Mouse (Mus musculus) gastrocnemius, adult 18-20 months (tissue): ENCODE data around the gene Abcc8. TPM values are rescaled to one million over a fixed set of nuclear protein-coding genes. Genes with fewer than 3 reads are reported as not detected.

Experiments
- DNase-seq: peaks from one replicate; pipeline ENCODE4 v3.0.0; 2021; ENCODE audit warnings: low spot score
- total RNA-seq, 2 experiments: library from RNA; stranded (reverse); gene quantifications; 2 replicates each; pipeline ENCODE4 v1.2.3; 2021

Abcc8 gene
- total RNA-seq, 2 experiments from 2014 or later = 3.3 to 5.9 TPM

DNA sequence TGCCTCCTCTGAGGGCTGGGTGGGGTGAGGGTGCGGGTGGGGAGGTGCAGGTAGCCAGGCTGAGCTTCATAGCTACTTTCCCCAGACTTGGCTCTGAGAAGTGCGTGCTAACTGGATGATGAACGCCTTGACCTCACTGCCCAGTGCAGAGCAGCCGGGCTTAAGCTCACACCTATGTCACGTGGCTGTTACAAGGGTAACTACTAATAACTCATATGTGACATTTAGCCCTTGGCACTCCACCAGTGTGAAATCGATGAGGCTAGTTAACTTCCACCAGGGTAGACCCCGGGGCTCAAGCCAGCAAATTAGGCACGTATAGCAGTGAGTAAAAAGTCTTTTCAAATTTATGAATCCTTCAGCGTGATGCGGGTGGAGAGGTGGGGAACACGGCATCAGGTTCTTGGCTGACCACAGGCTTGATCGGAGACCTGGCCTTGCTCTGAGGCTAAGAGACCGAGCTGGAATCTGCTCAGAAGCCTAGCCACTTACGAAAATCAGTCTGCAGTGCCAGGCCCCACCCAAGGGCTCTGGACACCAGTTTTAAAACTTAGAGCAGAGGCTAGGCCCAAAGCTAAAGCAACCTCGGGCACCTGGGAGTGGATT lies 68.5 kb downstream of the Abcc8 start:
- peak; percentile 46 for DNase-seq

DNA sequence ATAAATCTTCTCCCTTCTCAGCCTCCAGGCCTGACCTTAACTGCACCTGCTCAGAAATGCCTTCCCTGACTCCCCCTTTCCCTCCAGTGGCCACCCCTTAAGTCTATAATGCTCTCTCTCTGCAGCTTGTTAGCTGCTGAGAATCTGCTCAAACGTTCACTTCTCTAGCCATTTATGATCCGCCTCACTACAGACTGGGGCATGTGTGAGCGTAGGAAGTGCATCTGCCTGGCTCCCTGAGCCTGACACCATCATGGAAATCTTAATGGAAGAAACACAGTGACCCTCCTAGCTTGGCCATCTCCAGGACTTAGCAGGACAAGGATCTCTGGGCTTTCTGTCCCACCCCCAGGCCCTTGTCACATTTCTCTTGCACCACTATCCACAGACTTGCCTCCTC lies 69.8 kb downstream of the Abcc8 start:
- DNase-seq = no peak

DNA sequence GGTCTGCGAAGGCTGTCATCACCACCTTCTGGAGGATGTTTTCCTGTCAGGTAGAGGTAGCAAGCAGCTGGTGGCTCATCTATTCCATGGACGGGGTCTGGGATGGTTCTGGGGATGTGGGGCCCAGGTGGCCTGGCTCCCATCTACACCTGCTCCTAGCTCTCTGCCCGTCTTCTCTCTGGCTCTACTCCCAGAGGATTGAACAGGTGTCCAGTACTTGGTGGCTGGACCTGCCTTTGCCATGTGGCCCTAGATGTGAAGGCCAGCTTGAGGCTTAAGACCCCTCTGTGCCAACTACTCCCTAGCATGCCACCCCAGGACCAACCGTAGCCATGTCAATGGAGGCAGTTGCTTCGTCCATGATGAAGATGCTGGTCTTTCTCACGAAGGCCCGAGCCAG lies 74.3 kb downstream of the Abcc8 start:
- DNase-seq = no peak

- DNase-seq = no peak
Observed at GRCm38 (mm10) chr7:46104256-46104915, 75.4 kb downstream of the Abcc8 start.

DNA sequence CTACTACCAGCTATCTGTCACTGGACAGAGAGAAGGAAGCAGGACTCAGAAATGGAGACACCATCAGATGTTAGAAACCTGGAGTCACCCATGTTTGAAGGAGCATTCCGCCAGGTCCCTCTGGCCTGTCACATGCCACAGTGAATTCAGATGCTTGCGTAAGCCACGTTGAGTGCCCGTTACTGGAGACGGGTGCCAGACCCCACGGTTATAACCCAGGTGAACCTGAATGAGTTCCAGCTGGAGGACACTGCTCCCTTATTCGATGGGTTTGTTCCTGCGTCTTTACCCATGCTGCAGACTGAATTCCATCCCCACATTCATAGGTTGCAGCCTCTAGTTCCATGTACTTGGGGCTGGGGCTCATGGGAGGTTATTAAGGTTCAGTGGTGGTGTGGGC lies 76.1 kb downstream of the Abcc8 start:
- DNase-seq = no peak

- peak; percentile 23 for DNase-seq
Observed at GRCm38 (mm10) chr7:46103075-46103591, 76.7 kb downstream of the Abcc8 start.

DNA sequence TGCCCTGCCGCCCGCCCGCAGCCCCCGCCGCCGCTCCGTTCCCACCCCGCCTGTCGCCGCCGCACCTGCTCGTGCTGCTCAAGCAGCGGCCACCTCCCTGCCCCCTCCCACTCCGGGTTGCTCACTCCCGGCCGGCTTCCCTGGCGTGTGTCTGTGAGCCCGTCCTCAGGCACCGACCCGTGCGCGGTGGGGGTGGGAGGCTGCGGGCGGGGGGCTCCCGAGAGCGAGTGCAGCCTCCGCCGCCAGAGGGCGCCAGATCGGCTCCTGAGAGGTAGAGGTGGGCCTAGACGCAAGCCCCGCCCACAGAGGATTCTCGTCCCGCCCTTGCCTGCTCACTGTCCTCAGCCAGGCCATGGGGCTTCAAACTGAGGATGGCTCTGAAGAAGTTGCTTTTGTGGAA lies 79.3 kb downstream of the Abcc8 start, which contains the start of gene Kcnj11:
Gene Kcnj11, minus strand, starts transcription at position 202 of the 400 bp plus-strand sequence.
- peak; percentile 85 for DNase-seq

GRCm38 (mm10) chr7:46099682-46100081 lies 80.2 kb downstream of the Abcc8 start:
- peak; percentile 24 for DNase-seq

GRCm38 (mm10) chr7:46098919-46099286 lies 80.9 kb downstream of the Abcc8 start:
- no peak for DNase-seq

GRCm38 (mm10) chr7:46098221-46098918 lies 81.5 kb downstream of the Abcc8 start:
- peak; percentile 78 for DNase-seq

GRCm38 (mm10) chr7:46097319-46097783 lies 82.5 kb downstream of the Abcc8 start:
- DNase-seq = peak; percentile 65

GRCm38 (mm10) chr7:46096136-46096535 lies 83.7 kb downstream of the Abcc8 start:
- DNase-seq = peak; percentile 70

DNA sequence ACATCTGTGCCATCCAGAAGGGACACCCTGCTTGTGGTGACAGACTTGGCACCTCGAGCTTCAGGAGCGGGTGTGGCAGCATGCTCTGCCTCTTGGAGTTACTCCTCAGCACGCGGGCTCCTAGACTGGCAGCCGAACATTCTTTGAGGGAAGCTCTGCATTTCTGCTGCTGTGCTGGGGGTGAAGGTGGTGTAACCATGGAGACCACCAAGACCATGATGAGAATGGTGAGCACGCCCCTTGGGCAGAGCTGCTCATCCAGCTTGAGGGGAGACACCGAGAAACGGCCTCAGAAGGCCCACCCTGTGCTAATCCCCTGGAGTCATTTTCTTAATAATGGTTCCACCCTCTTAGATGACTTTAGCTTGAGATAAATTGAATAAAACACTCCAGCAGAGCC lies 87.0 kb downstream of the Abcc8 start:
- DNase-seq = no peak

DNA sequence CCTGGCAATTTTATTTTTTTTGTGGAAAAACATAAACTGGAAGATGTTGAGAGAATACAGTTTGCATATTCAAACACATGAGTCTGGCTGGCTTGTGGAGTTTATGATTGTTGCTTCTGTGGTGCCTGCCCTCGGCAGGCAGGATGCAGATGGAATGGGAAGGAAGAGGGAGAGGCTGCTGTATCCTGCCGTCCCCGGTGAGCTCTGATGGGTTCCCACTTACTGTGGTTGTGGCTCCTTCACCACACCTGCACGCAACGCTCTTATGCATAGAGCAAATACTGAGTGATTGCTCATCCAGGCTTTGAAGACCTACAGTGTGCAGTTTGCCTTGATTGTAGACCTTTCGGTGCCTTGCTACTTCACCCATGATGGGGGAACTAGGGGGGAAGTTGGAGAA lies 91.6 kb downstream of the Abcc8 start:
- DNase-seq = no peak

GRCm38 (mm10) chr7:46086378-46086777 lies 93.5 kb downstream of the Abcc8 start:
- DNase-seq = no peak

GRCm38 (mm10) chr7:46084839-46085513 lies 94.9 kb downstream of the Abcc8 start:
- DNase-seq = no peak

GRCm38 (mm10) chr7:46084024-46084423 lies 95.8 kb downstream of the Abcc8 start:
- no peak for DNase-seq

GRCm38 (mm10) chr7:46077675-46078074 lies 102.2 kb downstream of the Abcc8 start:
- DNase-seq = no peak

- no peak for DNase-seq
Observed at GRCm38 (mm10) chr7:46076844-46077243, 103.0 kb downstream of the Abcc8 start.

DNA sequence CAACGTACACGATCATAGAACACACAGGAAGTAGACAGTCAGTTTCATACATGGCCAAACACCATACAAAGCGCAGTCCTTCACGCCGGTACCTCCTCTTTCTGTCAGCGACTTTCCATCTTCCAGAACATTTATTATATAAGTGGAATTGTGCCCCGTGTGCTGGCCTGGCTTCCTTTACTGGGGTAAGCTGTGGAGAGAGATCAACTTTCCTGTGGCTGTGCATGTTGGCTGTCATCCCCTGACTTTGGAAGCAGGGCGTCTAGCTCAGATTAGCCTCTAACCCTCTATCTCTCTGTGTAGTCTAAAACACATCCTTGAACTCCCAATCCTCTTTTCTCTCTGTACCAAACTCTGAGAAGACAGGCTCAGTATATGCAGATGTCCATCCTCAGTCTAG lies 111.0 kb downstream of the Abcc8 start:
- DNase-seq = peak; percentile 45

DNA sequence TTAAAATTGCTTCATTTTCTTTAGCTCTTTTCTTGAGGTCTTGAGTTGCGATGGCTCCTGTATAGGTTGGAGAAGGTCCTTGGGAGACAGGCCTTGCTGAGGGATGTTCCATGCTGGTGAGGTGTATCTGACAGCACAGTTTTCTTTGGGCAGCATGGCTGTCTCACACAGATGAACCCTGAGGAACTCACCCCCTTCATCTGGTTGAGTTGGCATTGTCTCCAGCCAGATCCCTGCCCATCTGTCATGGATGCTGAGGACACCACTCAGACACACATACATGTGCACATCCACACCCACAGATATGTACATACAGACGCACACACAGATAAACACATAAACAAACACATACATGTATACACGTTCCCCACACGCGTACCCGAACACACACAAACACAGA lies 116.5 kb downstream of the Abcc8 start:
- no peak for DNase-seq

DNA sequence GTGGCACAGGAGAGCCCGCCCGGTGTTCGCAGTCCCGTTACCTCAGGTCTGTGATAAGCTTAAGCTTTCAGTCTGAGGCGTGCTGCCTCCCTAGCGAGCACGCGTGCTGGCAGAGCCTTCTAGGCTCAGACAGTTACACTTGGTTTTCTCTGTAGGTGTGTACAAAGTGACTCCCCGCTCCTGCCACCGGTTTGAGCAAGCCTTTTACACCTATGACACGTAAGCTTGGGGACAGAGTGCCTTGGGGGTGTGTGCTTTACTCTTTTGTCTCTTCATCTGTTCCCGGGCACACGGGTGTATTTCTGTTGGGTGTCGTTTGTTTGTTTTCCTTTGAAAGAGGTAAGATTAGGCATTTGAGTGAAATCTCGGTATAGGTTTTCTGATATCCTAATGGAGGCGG lies 118.2 kb downstream of the Abcc8 start:
- no peak for DNase-seq
